Mouse (Mus musculus) bone marrow macrophage, adult 2 months (primary cell): ENCODE results near the gene Lima1.

ENCODE experiments used
- CTCF ChIP-seq: IDR thresholded peaks from 2 replicates; pipeline ENCODE4 v1.5.1; 2012; ENCODE audit warnings: low read depth, mild to moderate bottlenecking, low read length, moderate library complexity
- POLR2A ChIP-seq: IDR thresholded peaks from 2 replicates; pipeline ENCODE4 v1.6.1; 2012; ENCODE audit warnings: mild to moderate bottlenecking, low read depth, low read length, borderline replicate concordance

DNA sequence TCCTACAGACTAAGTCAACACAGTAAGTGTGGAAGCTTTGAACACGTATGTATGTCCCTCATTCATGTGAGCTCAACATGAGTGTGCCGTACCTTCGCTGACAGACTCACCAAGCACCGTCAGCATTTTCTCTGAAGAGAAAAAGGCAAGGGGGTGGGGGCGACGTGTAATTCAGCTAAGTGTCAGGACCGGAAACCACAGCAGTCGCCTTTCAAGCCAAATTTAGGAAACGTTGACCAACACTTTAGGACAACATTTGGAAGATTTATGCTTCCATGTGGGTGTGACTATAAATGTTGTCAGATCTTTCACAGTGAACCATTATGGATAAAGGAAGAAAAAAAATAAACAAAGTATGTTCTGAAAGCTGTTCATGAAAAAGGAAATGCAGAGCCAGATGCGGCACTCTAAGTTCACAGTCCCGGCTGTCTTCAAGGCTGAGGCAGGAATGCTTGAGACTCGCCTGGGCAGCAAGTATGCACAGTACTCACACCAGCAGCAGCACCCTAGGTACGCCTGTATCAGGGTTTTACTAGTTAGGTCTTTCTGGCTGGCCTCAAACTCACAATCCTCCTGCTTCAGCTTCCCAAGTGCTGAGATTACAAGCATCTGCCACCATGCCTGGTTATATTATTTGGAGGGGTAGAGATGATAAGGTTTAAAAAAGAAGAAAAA lies 27.9 kb downstream of the Lima1 start:
- TF ChIP-seq POLR2A (no peak), CTCF (no peak)
